Mouse (Mus musculus) left cerebral cortex, adult 2 months (tissue): ENCODE data around the gene Gm17349. TPM values are rescaled to one million over a fixed set of nuclear protein-coding genes. Genes with fewer than 3 reads are reported as not detected.
"Not testable (repeated sequence)": the region's sequence is repeated elsewhere in the genome, so short reads cannot be mapped to it uniquely, and the experiment has no call there.

Experiments used
- DNase-seq, 2 experiments: peaks; one replicate each; pipeline ENCODE4 v3.0.0; 2021 to 2022; ENCODE audit warnings: low spot score in 2 of 2, mixed read lengths in 1 of 2; ENCODE audit errors: extremely low spot score in 1 of 2
- H3K27ac ChIP-seq: fragments of 200-600 bp; 2 replicates; pipeline ENCODE4 v1.8.1; 2022
- H3K4me3 ChIP-seq: fragments of 200-600 bp; 2 replicates; pipeline ENCODE4 v1.8.1; 2022
- CTCF ChIP-seq: fragments of 200-600 bp; IDR thresholded peaks from 2 replicates; pipeline ENCODE4 v1.8.1; 2022; ENCODE audit warnings: antibody characterized with exemption, mild to moderate bottlenecking, moderate library complexity
- intact Hi-C: fragments of 180-260 bp; cut with DNase I; formaldehyde crosslinking; loops from one replicate; pipeline ENCODE4 v1.15.1; 2025
- long read RNA-seq, 2 experiments: library from polyadenylated mRNA; stranded (forward); transcript quantifications; one replicate each; pipeline ENCODE4 v2.0.0; 2021; ENCODE audit warnings: borderline mapping rate in 2 of 2
- total RNA-seq, 2 experiments: library from RNA; stranded (reverse); gene quantifications; 2 replicates each; pipeline ENCODE4 v1.2.3; 2021

Gm17349 gene
- total RNA-seq, result 10 to 100 TPM in 1 of 2 experiments, 1 to 10 TPM in 1; 5.3 to 11.7 TPM
- long read RNA-seq, experiment 1, partial matches to known transcripts, result 0 of 2 reads
- long read RNA-seq, experiment 1, other reads (novel, unspliced or antisense), result 2 of 2 reads
- long read RNA-seq, experiment 2, partial matches to known transcripts, result 0 of 5 reads
- long read RNA-seq, experiment 2, other reads (novel, unspliced or antisense), result 5 of 5 reads

- peak within 1 kb of the TSS; percentile 99 for H3K27ac ChIP-seq
- H3K4me3 ChIP-seq, result peak within 1 kb of the TSS; percentile 43
- peak; percentile 53 to 63 for DNase-seq
- intact Hi-C loops, result loop anchor here (2.0 kb wide), 1 partner anchor 19 kb away; the partner anchor contains the start of gene Cox14
- TF ChIP-seq CTCF, result peak; percentile 91
Measured at GRCm38 (mm10) chr15:99705440-99706048, at the start of gene Gm17349. TSS of gene Gm17349 (minus strand) at chr15:99705490.

- Histone ChIP-seq H3K27ac (no peak overlapping the region), H3K4me3 (no peak overlapping the region)
- DNase-seq, result no peak
- no peak for TF ChIP-seq CTCF
- intact Hi-C loops, result no loop called here
Measured at GRCm38 (mm10) chr15:99754204-99754603, 48.9 kb upstream of the Gm17349 start.

- intact Hi-C loops, result no loop called here
- TF ChIP-seq CTCF, result no peak
- H3K27ac ChIP-seq, result no peak overlapping the region
- H3K4me3 ChIP-seq, result no peak overlapping the region
- no peak for DNase-seq
Measured at GRCm38 (mm10) chr15:99740229-99740628, 34.9 kb upstream of the Gm17349 start.

GRCm38 (mm10) chr15:99736675-99737074 lies 31.4 kb upstream of the Gm17349 start:
- TF ChIP-seq CTCF, result no peak
- DNase-seq, result no peak
- Histone ChIP-seq H3K4me3 (no peak overlapping the region), H3K27ac (no peak overlapping the region)
- intact Hi-C loops, result no loop called here

GRCm38 (mm10) chr15:99735631-99736030 lies 30.3 kb upstream of the Gm17349 start:
- no peak overlapping the region for H3K27ac ChIP-seq
- intact Hi-C loops, result no loop called here
- DNase-seq, result peak; percentile 100
- no peak overlapping the region for H3K4me3 ChIP-seq
- peak; percentile 33 for TF ChIP-seq CTCF

- intact Hi-C loops, result loop anchor here (5.0 kb wide), 1 partner anchor 169 kb away; no protein-coding TSS in a partner anchor
- DNase-seq, result no peak
- no peak for TF ChIP-seq CTCF
- H3K27ac ChIP-seq, result no peak overlapping the region
- H3K4me3 ChIP-seq, result no peak overlapping the region
Measured at GRCm38 (mm10) chr15:99733186-99733585, 27.9 kb upstream of the Gm17349 start.

- no peak for TF ChIP-seq CTCF
- intact Hi-C loops, result loop anchor here (5.0 kb wide), 1 partner anchor 171 kb away; no protein-coding TSS in a partner anchor
- Histone ChIP-seq H3K27ac (no peak overlapping the region), H3K4me3 (no peak overlapping the region)
- no peak for DNase-seq
Measured at GRCm38 (mm10) chr15:99731678-99732077, 26.4 kb upstream of the Gm17349 start.

- intact Hi-C loops, result loop anchor here (5.0 kb wide), 1 partner anchor 171 kb away; no protein-coding TSS in a partner anchor
- Histone ChIP-seq H3K4me3 (no peak overlapping the region), H3K27ac (no peak overlapping the region)
- DNase-seq, result no peak
- TF ChIP-seq CTCF, result no peak
Measured at GRCm38 (mm10) chr15:99731167-99731566, 25.9 kb upstream of the Gm17349 start.

GRCm38 (mm10) chr15:99729056-99729783 lies 23.9 kb upstream of the Gm17349 start:
- intact Hi-C loops, result no loop called here
- DNase-seq, result no peak
- no peak overlapping the region for H3K27ac ChIP-seq
- no peak overlapping the region for H3K4me3 ChIP-seq
- TF ChIP-seq CTCF, result peak; percentile 43

GRCm38 (mm10) chr15:99728211-99728610 lies 22.9 kb upstream of the Gm17349 start:
- intact Hi-C loops, result no loop called here
- no peak for DNase-seq
- Histone ChIP-seq H3K4me3 (no peak overlapping the region), H3K27ac (no peak overlapping the region)
- no peak for TF ChIP-seq CTCF

- Histone ChIP-seq H3K4me3 (no peak overlapping the region), H3K27ac (no peak overlapping the region)
- intact Hi-C loops, result no loop called here
- no peak for TF ChIP-seq CTCF
- no peak for DNase-seq
Measured at GRCm38 (mm10) chr15:99727525-99727924, 22.2 kb upstream of the Gm17349 start.

- H3K27ac ChIP-seq, intact Hi-C loops, DNase-seq, H3K4me3 ChIP-seq: not testable (repeated sequence)
Measured at GRCm38 (mm10) chr15:99727039-99727438, 21.7 kb upstream of the Gm17349 start.
